Mouse (Mus musculus) ES-Bruce4 (cell line): ENCODE measurements at regions not wholly inside any gene's neighbourhood (a gene's known extent, or its start where the extent isn't known, plus 50 kb on each side); places are given as distances from the start of the nearest gene placed in this dataset.

ENCODE experiments used
- H3K27ac ChIP-seq: 2 replicates; pipeline ENCODE4 v1.5.1; 2012; ENCODE audit warnings: low read length, inconsistent platforms; ENCODE audit not compliant: insufficient read depth
- H3K27me3 ChIP-seq: 2 replicates; pipeline ENCODE4 v1.6.1; 2012; ENCODE audit warnings: mild to moderate bottlenecking, low read length, inconsistent platforms; ENCODE audit not compliant: control insufficient read depth, poor library complexity, insufficient read depth, severe bottlenecking
- H3K36me3 ChIP-seq: 2 replicates; pipeline ENCODE4 v1.6.1; 2012; ENCODE audit warnings: inconsistent platforms, mild to moderate bottlenecking, low read length, moderate library complexity; ENCODE audit not compliant: control insufficient read depth, poor library complexity, insufficient read depth, severe bottlenecking
- H3K4me1 ChIP-seq: one replicate; pipeline ENCODE4 v1.8.1; 2011; ENCODE audit warnings: low read length; ENCODE audit not compliant: control insufficient read depth, insufficient read depth
- H3K4me3 ChIP-seq: 2 replicates; pipeline ENCODE4 v1.5.1; 2011; ENCODE audit warnings: low read depth, mild to moderate bottlenecking, low read length
- H3K9ac ChIP-seq: 2 replicates; pipeline ENCODE4 v1.6.1; 2012; ENCODE audit warnings: low read depth, mild to moderate bottlenecking, inconsistent platforms; ENCODE audit not compliant: poor library complexity, severe bottlenecking
- H3K9me3 ChIP-seq: replicated peaks from 2 replicates; pipeline ENCODE4 v1.6.1; 2012; ENCODE audit warnings: mild to moderate bottlenecking, low read length, inconsistent platforms; ENCODE audit not compliant: control insufficient read depth, poor library complexity, insufficient read depth, severe bottlenecking
- CTCF ChIP-seq: IDR thresholded peaks from one replicate; pipeline ENCODE4 v1.8.1; 2011; ENCODE audit warnings: low read depth, low read length
- EP300 ChIP-seq: IDR thresholded peaks from 2 replicates; pipeline ENCODE4 v1.6.1; 2011; ENCODE audit warnings: low read depth, low read length; ENCODE audit not compliant: insufficient read depth
- POLR2A ChIP-seq: IDR thresholded peaks from one replicate; pipeline ENCODE4 v1.8.1; 2011; ENCODE audit warnings: low read length; ENCODE audit not compliant: insufficient read depth

GRCm38 (mm10) chr13:84940936-84941335 is 248.3 kb upstream of the Ccnh start:
- no peak overlapping the region for H3K4me3 ChIP-seq
- no peak overlapping the region for H3K9ac ChIP-seq
- no peaks in the 10 kb centered on the region for H3K36me3 ChIP-seq
- peaks cover 1% of the 10 kb centered on the region; the same call in 1 of the 2 replicates for H3K27me3 ChIP-seq
- H3K4me1 ChIP-seq: no peaks in the 10 kb centered on the region
- peaks cover 2% of the 10 kb centered on the region; the same call in 1 of the 2 replicates for H3K9me3 ChIP-seq
- H3K27ac ChIP-seq: no peak overlapping the region
- no peak for TF ChIP-seq EP300
- TF ChIP-seq POLR2A: no peak

- Histone ChIP-seq H3K36me3 (no peaks in the 10 kb centered on the region), H3K4me3 (no peak overlapping the region), H3K27me3 (no peaks in the 10 kb centered on the region), H3K9me3 (no peaks in the 10 kb centered on the region), H3K4me1 (no peaks in the 10 kb centered on the region), H3K27ac (no peak overlapping the region), H3K9ac (no peak overlapping the region)
- TF ChIP-seq CTCF (peak; percentile 10), POLR2A (no peak)
Measured at GRCm38 (mm10) chr13:84950873-84951272, 238.3 kb upstream of the Ccnh start.

GRCm38 (mm10) chr13:84953161-84953560 is 236.0 kb upstream of the Ccnh start:
- no peak for TF ChIP-seq CTCF
- TF ChIP-seq EP300: no peak
- TF ChIP-seq POLR2A: no peak
- Histone ChIP-seq H3K4me3 (no peak overlapping the region), H3K9me3 (no peaks in the 10 kb centered on the region), H3K27ac (no peak overlapping the region), H3K9ac (no peak overlapping the region), H3K4me1 (no peaks in the 10 kb centered on the region), H3K36me3 (no peaks in the 10 kb centered on the region), H3K27me3 (no peaks in the 10 kb centered on the region)

GRCm38 (mm10) chr13:84953760-84954159 is 235.4 kb upstream of the Ccnh start:
- H3K9me3 ChIP-seq: no peaks in the 10 kb centered on the region
- no peak overlapping the region for H3K27ac ChIP-seq
- TF ChIP-seq EP300 (no peak), POLR2A (no peak), CTCF (no peak)
- no peaks in the 10 kb centered on the region for H3K4me1 ChIP-seq
- H3K4me3 ChIP-seq: no peak overlapping the region
- no peak overlapping the region for H3K9ac ChIP-seq
- no peaks in the 10 kb centered on the region for H3K27me3 ChIP-seq
- H3K36me3 ChIP-seq: no peaks in the 10 kb centered on the region

- no peak overlapping the region for H3K27ac ChIP-seq
- H3K4me1 ChIP-seq: no peaks in the 10 kb centered on the region
- no peaks in the 10 kb centered on the region for H3K27me3 ChIP-seq
- no peak overlapping the region for H3K4me3 ChIP-seq
- no peak overlapping the region for H3K9ac ChIP-seq
- H3K36me3 ChIP-seq: no peaks in the 10 kb centered on the region
- TF ChIP-seq CTCF (no peak), EP300 (no peak), POLR2A (no peak)
- 0 out of 2 replicates have a peak, but pooled peaks cover 2% of the 10 kb centered on the region for H3K9me3 ChIP-seq
Measured at GRCm38 (mm10) chr13:84968943-84969342, 220.3 kb upstream of the Ccnh start.
